Mouse (Mus musculus): Measurements from ENCODE around the gene Clmn. TPM values are rescaled to one million over a fixed set of nuclear protein-coding genes. Genes with fewer than 3 reads are reported as not detected.

Clmn gene
- polyA plus RNA-seq, 1 experiment from 2014 or later, result 1.5 TPM

- Histone ChIP-seq H3K27me3 (replicated peaks; ENCODE audit: control insufficient read depth, insufficient read depth, low read length) (no peaks in the 10 kb centered on the region), H3K4me1 (replicated peaks; ENCODE audit: control insufficient read depth, insufficient read depth, low read length) (no peaks in the 10 kb centered on the region; the same call in 1 of the 2 replicates), H3K27ac (ENCODE audit: low read depth, low read length) (no peak overlapping the region), H3K36me3 (ENCODE audit: control insufficient read depth, insufficient read depth, low read length) (no peaks in the 10 kb centered on the region), H3K4me2 (no peak overlapping the region), H3K4me3 (ENCODE audit: low read depth, low read length) (no peak overlapping the region), H3K9me3 (ENCODE audit: control insufficient read depth, low read length) (no peaks in the 10 kb centered on the region), H3K9ac (ENCODE audit: low read depth, low read length) (no peak overlapping the region)
- 84% methylated on average over 7 of the region's 7 CpGs for WGBS
- DNase-seq (ENCODE audit: low spot score) (no peak), ATAC-seq (replicated peaks; ENCODE audit: low FRiP score) (no peak)
These were observed 106.8 kb downstream of the Clmn start for GRCm38 (mm10) chr12:104758066-104758465.

GRCm38 (mm10) chr12:104753686-104754085, 111.2 kb downstream of the Clmn start:
- Histone ChIP-seq H3K9me3 (ENCODE audit: control insufficient read depth, low read length) (no peaks in the 10 kb centered on the region), H3K27ac (ENCODE audit: low read depth, low read length) (no peak overlapping the region), H3K27me3 (replicated peaks; ENCODE audit: control insufficient read depth, insufficient read depth, low read length) (no peaks in the 10 kb centered on the region), H3K4me3 (ENCODE audit: low read depth, low read length) (no peak overlapping the region), H3K4me1 (replicated peaks; ENCODE audit: control insufficient read depth, insufficient read depth, low read length) (peaks cover 23% of the 10 kb centered on the region), H3K9ac (ENCODE audit: low read depth, low read length) (no peak overlapping the region), H3K4me2 (no peak overlapping the region), H3K36me3 (ENCODE audit: control insufficient read depth, insufficient read depth, low read length) (0 out of 2 replicates have a peak, but pooled peaks cover 4% of the 10 kb centered on the region)
- DNase-seq (ENCODE audit: low spot score) (no peak), ATAC-seq (replicated peaks; ENCODE audit: low FRiP score) (no peak)
- WGBS, result 75% methylated on average over 4 of the region's 4 CpGs

- Histone ChIP-seq H3K27ac (ENCODE audit: low read depth, low read length) (peak within 1 kb of the TSS; percentile 81), H3K9ac (ENCODE audit: low read depth, low read length) (peak within 1 kb of the TSS; percentile 92), H3K4me1 (replicated peaks; ENCODE audit: control insufficient read depth, insufficient read depth, low read length) (peaks cover 30% of the 10 kb centered on the region), H3K4me2 (peak within 1 kb of the TSS; percentile 97), H3K36me3 (ENCODE audit: control insufficient read depth, insufficient read depth, low read length) (0 out of 2 replicates have a peak, but pooled peaks cover 4% of the 10 kb centered on the region), H3K9me3 (ENCODE audit: control insufficient read depth, low read length) (no peaks in the 10 kb centered on the region), H3K27me3 (replicated peaks; ENCODE audit: control insufficient read depth, insufficient read depth, low read length) (no peaks in the 10 kb centered on the region), H3K4me3 (ENCODE audit: low read depth, low read length) (peak within 1 kb of the TSS; percentile 93)
- peak; percentile 93 for ATAC-seq (replicated peaks; ENCODE audit: low FRiP score)
- peak; percentile 97 for DNase-seq (ENCODE audit: low spot score)
- under 1% methylated on average over 85 of the region's 94 CpGs for WGBS
These were observed 112.8 kb downstream of the Clmn start, which contains the start of gene Dicer1 for GRCm38 (mm10) chr12:104751814-104752765. Dicer1 (minus strand) TSS chr12:104751952.

DNA sequence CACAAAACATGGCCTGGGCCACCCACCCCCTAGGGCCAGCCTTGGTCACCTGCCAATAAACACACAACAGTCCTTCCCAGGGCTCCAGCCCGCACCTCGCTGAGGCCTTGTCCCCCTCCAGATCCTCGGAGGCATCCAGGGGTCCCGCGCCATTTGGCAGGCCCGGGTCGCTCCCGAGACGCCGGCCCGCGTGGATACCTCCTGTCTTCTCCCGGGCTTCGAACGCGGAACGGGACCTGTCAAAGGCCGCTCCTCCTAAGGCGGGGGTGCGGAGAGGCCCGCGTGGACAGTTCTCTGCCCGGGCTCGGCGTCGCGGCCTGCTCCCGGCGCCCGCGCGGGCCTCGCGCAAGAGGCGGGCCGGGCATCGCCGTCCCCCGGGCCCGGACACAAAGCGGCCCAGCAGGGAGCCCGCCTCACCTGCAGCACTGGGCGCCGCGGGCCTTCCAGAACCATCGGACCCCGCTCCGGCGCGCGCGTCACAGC, 113.5 kb downstream of the Clmn start:
- peak overlapping the region; percentile 93 for H3K4me3 ChIP-seq (ENCODE audit: low read depth, low read length)
- no peaks in the 10 kb centered on the region for H3K9me3 ChIP-seq (ENCODE audit: control insufficient read depth, low read length)
- no peak for DNase-seq (ENCODE audit: low spot score)
- peak; percentile 42 for ATAC-seq (replicated peaks; ENCODE audit: low FRiP score)
- peak overlapping the region; percentile 97 for H3K4me2 ChIP-seq
- H3K9ac ChIP-seq (ENCODE audit: low read depth, low read length), result peak overlapping the region; percentile 92
- 0 out of 2 replicates have a peak, but pooled peaks cover 4% of the 10 kb centered on the region for H3K36me3 ChIP-seq (ENCODE audit: control insufficient read depth, insufficient read depth, low read length)
- H3K4me1 ChIP-seq (replicated peaks; ENCODE audit: control insufficient read depth, insufficient read depth, low read length), result peaks cover 30% of the 10 kb centered on the region
- H3K27ac ChIP-seq (ENCODE audit: low read depth, low read length), result peak overlapping the region; percentile 81
- under 1% methylated on average over 45 of the region's 52 CpGs for WGBS
- H3K27me3 ChIP-seq (replicated peaks; ENCODE audit: control insufficient read depth, insufficient read depth, low read length), result no peaks in the 10 kb centered on the region

- H3K27me3 ChIP-seq (replicated peaks; ENCODE audit: control insufficient read depth, insufficient read depth, low read length), result no peaks in the 10 kb centered on the region
- DNase-seq (ENCODE audit: low spot score) (no peak), ATAC-seq (replicated peaks; ENCODE audit: low FRiP score) (no peak)
- 72% methylated on average over 2 of the region's 2 CpGs for WGBS
- H3K9ac ChIP-seq (ENCODE audit: low read depth, low read length), result no peak overlapping the region
- H3K27ac ChIP-seq (ENCODE audit: low read depth, low read length), result no peak overlapping the region
- peaks cover 30% of the 10 kb centered on the region for H3K4me1 ChIP-seq (replicated peaks; ENCODE audit: control insufficient read depth, insufficient read depth, low read length)
- no peak overlapping the region for H3K4me2 ChIP-seq
- H3K4me3 ChIP-seq (ENCODE audit: low read depth, low read length), result no peak overlapping the region
- H3K9me3 ChIP-seq (ENCODE audit: control insufficient read depth, low read length), result no peaks in the 10 kb centered on the region
- H3K36me3 ChIP-seq (ENCODE audit: control insufficient read depth, insufficient read depth, low read length), result 0 out of 2 replicates have a peak, but pooled peaks cover 4% of the 10 kb centered on the region
These were observed 115.9 kb downstream of the Clmn start for GRCm38 (mm10) chr12:104748946-104749345.

- H3K27ac ChIP-seq (ENCODE audit: low read depth, low read length), result no peak overlapping the region
- no peaks in the 10 kb centered on the region for H3K27me3 ChIP-seq (replicated peaks; ENCODE audit: control insufficient read depth, insufficient read depth, low read length)
- no peak overlapping the region for H3K4me2 ChIP-seq
- WGBS, result 84% methylated on average over 5 of the region's 5 CpGs
- H3K4me3 ChIP-seq (ENCODE audit: low read depth, low read length), result no peak overlapping the region
- H3K9ac ChIP-seq (ENCODE audit: low read depth, low read length), result no peak overlapping the region
- no peak for DNase-seq (ENCODE audit: low spot score)
- peaks cover 30% of the 10 kb centered on the region for H3K4me1 ChIP-seq (replicated peaks; ENCODE audit: control insufficient read depth, insufficient read depth, low read length)
- no peaks in the 10 kb centered on the region for H3K9me3 ChIP-seq (ENCODE audit: control insufficient read depth, low read length)
- no peak for ATAC-seq (replicated peaks; ENCODE audit: low FRiP score)
- H3K36me3 ChIP-seq (ENCODE audit: control insufficient read depth, insufficient read depth, low read length), result 0 out of 2 replicates have a peak, but pooled peaks cover 4% of the 10 kb centered on the region
These were observed 117.6 kb downstream of the Clmn start for GRCm38 (mm10) chr12:104747252-104747651.

GRCm38 (mm10) chr12:104746601-104747000, 118.3 kb downstream of the Clmn start:
- Histone ChIP-seq H3K9me3 (ENCODE audit: control insufficient read depth, low read length) (no peaks in the 10 kb centered on the region), H3K4me2 (no peak overlapping the region), H3K27me3 (replicated peaks; ENCODE audit: control insufficient read depth, insufficient read depth, low read length) (no peaks in the 10 kb centered on the region), H3K27ac (ENCODE audit: low read depth, low read length) (no peak overlapping the region), H3K36me3 (ENCODE audit: control insufficient read depth, insufficient read depth, low read length) (0 out of 2 replicates have a peak, but pooled peaks cover 4% of the 10 kb centered on the region), H3K4me1 (replicated peaks; ENCODE audit: control insufficient read depth, insufficient read depth, low read length) (peaks cover 30% of the 10 kb centered on the region), H3K4me3 (ENCODE audit: low read depth, low read length) (no peak overlapping the region), H3K9ac (ENCODE audit: low read depth, low read length) (no peak overlapping the region)
- WGBS, result 73% methylated on average over 2 of the region's 2 CpGs
- DNase-seq (ENCODE audit: low spot score), result no peak
- no peak for ATAC-seq (replicated peaks; ENCODE audit: low FRiP score)

- Histone ChIP-seq H3K36me3 (ENCODE audit: control insufficient read depth, insufficient read depth, low read length) (no peaks in the 10 kb centered on the region), H3K9ac (ENCODE audit: low read depth, low read length) (no peak overlapping the region), H3K4me3 (ENCODE audit: low read depth, low read length) (no peak overlapping the region), H3K4me1 (replicated peaks; ENCODE audit: control insufficient read depth, insufficient read depth, low read length) (peaks cover 14% of the 10 kb centered on the region; the same call in 1 of the 2 replicates), H3K27me3 (replicated peaks; ENCODE audit: control insufficient read depth, insufficient read depth, low read length) (no peaks in the 10 kb centered on the region), H3K27ac (ENCODE audit: low read depth, low read length) (no peak overlapping the region), H3K4me2 (no peak overlapping the region), H3K9me3 (ENCODE audit: control insufficient read depth, low read length) (no peaks in the 10 kb centered on the region)
- no peak for DNase-seq (ENCODE audit: low spot score)
- WGBS, result 82% methylated on average over 4 of the region's 4 CpGs
- no peak for ATAC-seq (replicated peaks; ENCODE audit: low FRiP score)
These were observed 121.2 kb downstream of the Clmn start for GRCm38 (mm10) chr12:104743687-104744086.

Data from liver, embryonic 11.5 days (tissue).